Mouse (Mus musculus): ENCODE measurements around the gene Zbtb38.

Gene Zbtb38

GRCm38 (mm10) chr9:96638508-96638907, 114.1 kb downstream of the Zbtb38 start:
- DNase-seq (ENCODE audit: low read depth): no peak

GRCm38 (mm10) chr9:96637157-96637548, 115.5 kb downstream of the Zbtb38 start:
- DNase-seq (ENCODE audit: low read depth): no peak

GRCm38 (mm10) chr9:96636423-96637156, 116.0 kb downstream of the Zbtb38 start:
- DNase-seq (ENCODE audit: low read depth): no peak

GRCm38 (mm10) chr9:96635899-96636298, 116.7 kb downstream of the Zbtb38 start:
- DNase-seq (ENCODE audit: low read depth): no peak

- DNase-seq (ENCODE audit: low read depth): no peak
Measured at GRCm38 (mm10) chr9:96635176-96635575, 117.5 kb downstream of the Zbtb38 start.

GRCm38 (mm10) chr9:96633771-96634170, 118.9 kb downstream of the Zbtb38 start:
- no peak for DNase-seq (ENCODE audit: low read depth)
